Mouse (Mus musculus): ENCODE results near the gene Hsbp1. TPM values are rescaled to one million over a fixed set of nuclear protein-coding genes. Genes with fewer than 3 reads are reported as not detected.
"Not testable (repeated sequence)": the region's sequence is repeated elsewhere in the genome, so short reads cannot be mapped to it uniquely, and the experiment has no call there.

Gene Hsbp1
- polyA plus RNA-seq, 1 experiment from 2014 or later = 272 TPM

GRCm38 (mm10) chr8:119343606-119344005, 682 bp upstream of the Hsbp1 start:
- no peaks in the 10 kb centered on the region; the same call in 1 of the 2 replicates for H3K9me3 ChIP-seq (ENCODE audit: control insufficient read depth, low read length)
- H3K4me3 ChIP-seq (ENCODE audit: low read depth, low read length) = peak overlapping the region; percentile 98; the same call in 1 of the 2 replicates
- peaks cover 8% of the 10 kb centered on the region for H3K36me3 ChIP-seq (ENCODE audit: control insufficient read depth, insufficient read depth, low read length)
- peak; percentile 23; the same call in 1 of the 2 replicates for ATAC-seq (ENCODE audit: insufficient number of reproducible peaks, low FRiP score, low TSS enrichment, low read depth)
- peak overlapping the region; percentile 15; the same call in 1 of the 2 replicates for H3K4me2 ChIP-seq (ENCODE audit: low read depth, severe bottlenecking)
- 0 out of 2 replicates have a peak, but pooled peaks cover 3% of the 10 kb centered on the region for H3K4me1 ChIP-seq (ENCODE audit: control insufficient read depth, insufficient read depth, low read length)
- WGBS = 85% methylated on average over 3 of the region's 3 CpGs
- no peak for DNase-seq (ENCODE audit: low spot score)
- no peak overlapping the region for H3K9ac ChIP-seq (ENCODE audit: low read length)
- no peaks in the 10 kb centered on the region for H3K27me3 ChIP-seq (ENCODE audit: control insufficient read depth, insufficient read depth, low read length)
- H3K27ac ChIP-seq (replicated peaks; ENCODE audit: low read depth, low read length) = no peak overlapping the region

- Histone ChIP-seq H3K4me2 (ENCODE audit: low read depth, severe bottlenecking) (peak overlapping the region; percentile 74), H3K9me3 (ENCODE audit: control insufficient read depth, low read length) (no peaks in the 10 kb centered on the region; the same call in 1 of the 2 replicates), H3K36me3 (ENCODE audit: control insufficient read depth, insufficient read depth, low read length) (peaks cover 19% of the 10 kb centered on the region), H3K4me3 (ENCODE audit: low read depth, low read length) (peak overlapping the region; percentile 98), H3K27ac (replicated peaks; ENCODE audit: low read depth, low read length) (no peak overlapping the region), H3K9ac (ENCODE audit: low read length) (peak overlapping the region; percentile 77), H3K27me3 (ENCODE audit: control insufficient read depth, insufficient read depth, low read length) (no peaks in the 10 kb centered on the region), H3K4me1 (ENCODE audit: control insufficient read depth, insufficient read depth, low read length) (0 out of 2 replicates have a peak, but pooled peaks cover 3% of the 10 kb centered on the region)
- ATAC-seq (ENCODE audit: insufficient number of reproducible peaks, low FRiP score, low TSS enrichment, low read depth) = no peak
- DNase-seq (ENCODE audit: low spot score) = no peak
- 59% methylated on average over 22 of the region's 22 CpGs for WGBS
Observed at GRCm38 (mm10) chr8:119345029-119345682, 868 bp downstream of the Hsbp1 start.

- peaks cover 21% of the 10 kb centered on the region for H3K36me3 ChIP-seq (ENCODE audit: control insufficient read depth, insufficient read depth, low read length)
- ATAC-seq (ENCODE audit: insufficient number of reproducible peaks, low FRiP score, low TSS enrichment, low read depth) = no peak
- 84% methylated on average over 15 of the region's 15 CpGs for WGBS
Observed at GRCm38 (mm10) chr8:119345683-119346075, 1.4 kb downstream of the Hsbp1 start.

GRCm38 (mm10) chr8:119351647-119352046, 7.4 kb downstream of the Hsbp1 start:
- no peak overlapping the region for H3K9ac ChIP-seq (ENCODE audit: low read length)
- H3K4me1 ChIP-seq (ENCODE audit: control insufficient read depth, insufficient read depth, low read length) = no peaks in the 10 kb centered on the region
- peaks cover 21% of the 10 kb centered on the region for H3K36me3 ChIP-seq (ENCODE audit: control insufficient read depth, insufficient read depth, low read length)
- 94% methylated on average over 19 of the region's 19 CpGs for WGBS
- DNase-seq (ENCODE audit: low spot score) (no peak), ATAC-seq (ENCODE audit: insufficient number of reproducible peaks, low FRiP score, low TSS enrichment, low read depth) (no peak)
- no peak overlapping the region for H3K4me3 ChIP-seq (ENCODE audit: low read depth, low read length)
- H3K4me2 ChIP-seq (ENCODE audit: low read depth, severe bottlenecking) = no peak overlapping the region
- no peaks in the 10 kb centered on the region for H3K9me3 ChIP-seq (ENCODE audit: control insufficient read depth, low read length)
- H3K27ac ChIP-seq (replicated peaks; ENCODE audit: low read depth, low read length) = no peak overlapping the region
- no peaks in the 10 kb centered on the region for H3K27me3 ChIP-seq (ENCODE audit: control insufficient read depth, insufficient read depth, low read length)

More at GRCm38 (mm10) chr8:119345683-119346075, 1.4 kb downstream of the Hsbp1 start:
- Histone ChIP-seq H3K4me1 (ENCODE audit: control insufficient read depth, insufficient read depth, low read length) (0 out of 2 replicates have a peak, but pooled peaks cover 3% of the 10 kb centered on the region), H3K9ac (ENCODE audit: low read length) (no peak overlapping the region), H3K4me2 (ENCODE audit: low read depth, severe bottlenecking) (peak overlapping the region; percentile 74; the same call in 1 of the 2 replicates), H3K27ac (replicated peaks; ENCODE audit: low read depth, low read length) (no peak overlapping the region), H3K4me3 (ENCODE audit: low read depth, low read length) (no peak overlapping the region), H3K27me3 (ENCODE audit: control insufficient read depth, insufficient read depth, low read length) (no peaks in the 10 kb centered on the region), H3K9me3 (ENCODE audit: control insufficient read depth, low read length) (no peaks in the 10 kb centered on the region; the same call in 1 of the 2 replicates)
- no peak for DNase-seq (ENCODE audit: low spot score)

GRCm38 (mm10) chr8:119352977-119353658, 8.8 kb downstream of the Hsbp1 start:
- H3K36me3 ChIP-seq (ENCODE audit: control insufficient read depth, insufficient read depth, low read length) = peaks cover 17% of the 10 kb centered on the region
- ATAC-seq (ENCODE audit: insufficient number of reproducible peaks, low FRiP score, low TSS enrichment, low read depth) (no peak), DNase-seq (ENCODE audit: low spot score) (no peak)
- H3K4me3 ChIP-seq (ENCODE audit: low read depth, low read length) = no peak overlapping the region
- H3K4me1 ChIP-seq (ENCODE audit: control insufficient read depth, insufficient read depth, low read length) = no peaks in the 10 kb centered on the region
- H3K27ac ChIP-seq (replicated peaks; ENCODE audit: low read depth, low read length) = no peak overlapping the region
- H3K27me3 ChIP-seq (ENCODE audit: control insufficient read depth, insufficient read depth, low read length) = no peaks in the 10 kb centered on the region
- WGBS = 81% methylated on average over 10 of the region's 10 CpGs
- no peak overlapping the region for H3K9ac ChIP-seq (ENCODE audit: low read length)
- H3K4me2 ChIP-seq (ENCODE audit: low read depth, severe bottlenecking) = no peak overlapping the region
- H3K9me3 ChIP-seq (ENCODE audit: control insufficient read depth, low read length) = no peaks in the 10 kb centered on the region

GRCm38 (mm10) chr8:119353659-119354023, 9.4 kb downstream of the Hsbp1 start:
- DNase-seq (ENCODE audit: low spot score) (no peak), ATAC-seq (ENCODE audit: insufficient number of reproducible peaks, low FRiP score, low TSS enrichment, low read depth) (no peak)
- WGBS = 88% methylated on average over 6 of the region's 6 CpGs
- no peak overlapping the region for H3K4me3 ChIP-seq (ENCODE audit: low read depth, low read length)
- no peaks in the 10 kb centered on the region for H3K4me1 ChIP-seq (ENCODE audit: control insufficient read depth, insufficient read depth, low read length)
- no peak overlapping the region for H3K9ac ChIP-seq (ENCODE audit: low read length)
- no peak overlapping the region for H3K4me2 ChIP-seq (ENCODE audit: low read depth, severe bottlenecking)
- peaks cover 12% of the 10 kb centered on the region for H3K36me3 ChIP-seq (ENCODE audit: control insufficient read depth, insufficient read depth, low read length)
- H3K9me3 ChIP-seq (ENCODE audit: control insufficient read depth, low read length) = no peaks in the 10 kb centered on the region
- no peaks in the 10 kb centered on the region for H3K27me3 ChIP-seq (ENCODE audit: control insufficient read depth, insufficient read depth, low read length)
- H3K27ac ChIP-seq (replicated peaks; ENCODE audit: low read depth, low read length) = no peak overlapping the region

GRCm38 (mm10) chr8:119356631-119357030, 12.3 kb downstream of the Hsbp1 start:
- H3K4me3 ChIP-seq (ENCODE audit: low read depth, low read length); H3K9me3 ChIP-seq (ENCODE audit: control insufficient read depth, low read length); H3K36me3 ChIP-seq (ENCODE audit: control insufficient read depth, insufficient read depth, low read length); H3K27ac ChIP-seq (replicated peaks; ENCODE audit: low read depth, low read length); H3K4me1 ChIP-seq (ENCODE audit: control insufficient read depth, insufficient read depth, low read length); H3K27me3 ChIP-seq (ENCODE audit: control insufficient read depth, insufficient read depth, low read length); H3K9ac ChIP-seq (ENCODE audit: low read length); ATAC-seq (ENCODE audit: insufficient number of reproducible peaks, low FRiP score, low TSS enrichment, low read depth); H3K4me2 ChIP-seq (ENCODE audit: low read depth, severe bottlenecking): not testable (repeated sequence)
- 72% methylated on average over 5 of the region's 5 CpGs for WGBS
- peak; percentile 39 for DNase-seq (ENCODE audit: low spot score)

GRCm38 (mm10) chr8:119358175-119358574, 13.9 kb downstream of the Hsbp1 start:
- no peaks in the 10 kb centered on the region for H3K36me3 ChIP-seq (ENCODE audit: control insufficient read depth, insufficient read depth, low read length)
- DNase-seq (ENCODE audit: low spot score) (no peak), ATAC-seq (ENCODE audit: insufficient number of reproducible peaks, low FRiP score, low TSS enrichment, low read depth) (peak; percentile 50; the same call in 1 of the 2 replicates)
- H3K27ac ChIP-seq (replicated peaks; ENCODE audit: low read depth, low read length) = no peak overlapping the region
- H3K4me3 ChIP-seq (ENCODE audit: low read depth, low read length) = no peak overlapping the region
- 50% methylated on average over 7 of the region's 7 CpGs for WGBS
- no peak overlapping the region for H3K4me2 ChIP-seq (ENCODE audit: low read depth, severe bottlenecking)
- H3K9me3 ChIP-seq (ENCODE audit: control insufficient read depth, low read length) = no peaks in the 10 kb centered on the region
- no peaks in the 10 kb centered on the region for H3K4me1 ChIP-seq (ENCODE audit: control insufficient read depth, insufficient read depth, low read length)
- no peak overlapping the region for H3K9ac ChIP-seq (ENCODE audit: low read length)
- H3K27me3 ChIP-seq (ENCODE audit: control insufficient read depth, insufficient read depth, low read length) = no peaks in the 10 kb centered on the region

All from limb, embryonic 11.5 days (tissue).